Mouse (Mus musculus) embryonic fibroblast, embryonic 13.5 days (primary cell): Measurements from ENCODE around the gene Igsf11.

Experiments used
- CTCF ChIP-seq: IDR thresholded peaks from 2 replicates; pipeline ENCODE4 v1.5.1; 2011; ENCODE audit warnings: mild to moderate bottlenecking, control low read depth, low read length, moderate library complexity, borderline replicate concordance; ENCODE audit not compliant: insufficient read depth
- POLR2A ChIP-seq: IDR thresholded peaks from 2 replicates; pipeline ENCODE4 v1.6.1; 2011; ENCODE audit warnings: low read depth, mild to moderate bottlenecking, control low read depth, low read length, moderate library complexity

DNA sequence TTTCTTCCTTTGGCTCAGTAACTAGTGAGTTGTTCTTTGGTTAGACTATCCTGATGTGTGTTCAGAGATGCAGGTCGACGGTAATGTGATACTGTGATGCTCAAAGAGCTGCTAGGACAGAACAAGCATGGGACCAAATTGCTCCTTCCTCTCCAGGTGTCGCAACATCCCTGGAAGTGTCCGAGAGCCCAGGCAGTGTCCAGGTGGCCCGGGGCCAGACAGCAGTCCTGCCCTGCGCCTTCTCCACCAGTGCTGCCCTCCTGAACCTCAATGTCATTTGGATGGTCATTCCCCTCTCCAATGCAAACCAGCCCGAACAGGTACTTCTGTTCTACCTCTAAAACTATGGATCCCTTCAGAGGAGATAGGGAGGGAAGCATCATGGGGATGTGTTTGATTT lies 114.5 kb downstream of the Igsf11 start:
- no peak for TF ChIP-seq CTCF
- no peak for TF ChIP-seq POLR2A
